Mouse (Mus musculus) frontal cortex, adult (tissue): Measurements from ENCODE around the gene Sltm.
"Not testable (repeated sequence)": the region's sequence is repeated elsewhere in the genome, so short reads cannot be mapped to it uniquely, and the experiment has no call there.

ENCODE experiments used
- ATAC-seq: cut with Nextera tagmentation; 2 replicates; pipeline ENCODE4 v1.9.2; 2017; ENCODE audit warnings: mild to moderate bottlenecking, moderate library complexity, mixed read lengths; ENCODE audit not compliant: low TSS enrichment

Gene Sltm

DNA sequence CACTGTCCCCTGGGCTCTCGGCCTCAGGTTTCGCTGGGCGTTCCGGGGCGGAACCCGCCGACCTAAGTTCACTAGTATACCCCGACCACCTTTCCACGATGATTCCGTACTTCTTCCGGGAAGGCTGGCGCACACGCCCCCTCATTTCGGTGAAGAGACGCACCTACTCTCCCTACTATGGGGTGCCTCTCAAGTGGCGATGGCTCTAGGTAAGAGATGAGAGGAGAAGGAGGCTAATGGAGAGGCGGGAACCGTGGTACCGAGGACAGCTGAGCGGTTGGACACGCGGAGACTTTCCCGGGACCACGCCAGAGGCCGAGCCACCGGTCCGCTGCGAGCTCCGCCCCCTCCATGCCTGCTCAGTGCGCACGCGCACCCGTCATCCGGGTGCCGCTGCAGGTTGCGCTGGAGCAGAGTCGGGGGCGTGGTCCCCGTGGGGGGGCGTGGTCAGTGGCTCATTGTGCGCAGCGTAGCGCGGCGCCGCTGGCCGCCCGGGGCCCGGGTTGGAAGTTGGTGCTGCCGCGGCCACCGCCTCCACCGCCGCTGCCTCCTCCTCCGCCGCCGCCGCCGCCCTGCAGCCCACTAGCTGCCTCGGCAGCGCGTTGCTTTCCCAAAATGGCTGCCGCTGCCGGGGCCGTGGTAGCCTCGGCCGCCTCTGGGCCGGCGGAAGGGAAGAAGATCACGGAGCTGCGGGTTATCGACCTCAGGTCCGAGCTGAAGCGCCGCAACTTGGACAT is at the start of gene Sltm:
Gene Sltm, plus strand, starts transcription at position 450 of the 737 bp plus-strand sequence.
- peak; percentile 95 for ATAC-seq

GRCm38 (mm10) chr9:70493038-70493437 is 49.5 kb upstream of the Sltm start:
- no peak for ATAC-seq

DNA sequence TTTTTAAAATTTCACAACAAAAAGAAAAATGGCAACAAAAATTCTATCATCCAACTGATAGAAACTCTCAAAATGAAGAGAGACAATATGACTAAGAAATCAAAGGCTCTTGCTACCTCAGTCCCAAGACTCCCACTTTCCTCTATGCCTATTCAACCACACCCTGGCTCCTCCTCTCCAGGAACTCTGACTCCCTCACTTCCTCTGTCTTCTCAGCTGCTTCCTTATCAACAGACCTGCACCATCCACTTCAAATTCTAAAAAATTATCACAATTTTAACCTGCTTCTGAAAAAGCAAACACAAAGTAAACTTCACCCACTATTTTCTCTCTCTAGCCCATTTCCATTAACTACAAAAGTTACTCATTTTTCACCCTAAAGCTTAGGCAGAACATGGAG is 45.6 kb upstream of the Sltm start:
- no peak for ATAC-seq

GRCm38 (mm10) chr9:70502284-70503014 is 40.1 kb upstream of the Sltm start:
- no peak for ATAC-seq

- ATAC-seq: peak; percentile 36; the same call in 1 of the 2 replicates
Measured at GRCm38 (mm10) chr9:70503015-70503603, 39.4 kb upstream of the Sltm start.

DNA sequence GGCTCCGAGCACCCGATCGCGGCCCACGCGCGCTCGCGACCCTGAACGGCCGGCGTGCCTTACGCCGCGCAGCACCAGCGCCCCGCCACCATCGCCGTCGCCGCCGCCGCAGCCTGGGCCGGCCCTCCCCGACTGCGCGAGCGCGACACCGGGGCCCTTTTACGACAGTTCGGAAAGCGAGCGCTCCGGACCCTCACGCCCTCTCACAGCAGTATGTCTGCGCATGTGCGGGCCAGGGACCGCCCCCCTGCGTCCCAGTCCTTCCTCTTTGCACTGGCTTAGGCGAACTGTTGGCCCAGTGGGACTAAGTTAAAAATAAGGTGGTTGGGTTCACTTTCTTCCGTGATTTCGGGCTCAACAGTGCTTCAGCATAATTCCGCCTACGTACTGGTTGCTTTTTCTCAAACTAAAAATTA is 38.9 kb upstream of the Sltm start, which contains the start of gene Rnf111:
Gene Rnf111, minus strand, starts transcription at position 100 of the 416 bp plus-strand sequence.
- peak; percentile 98 for ATAC-seq

DNA sequence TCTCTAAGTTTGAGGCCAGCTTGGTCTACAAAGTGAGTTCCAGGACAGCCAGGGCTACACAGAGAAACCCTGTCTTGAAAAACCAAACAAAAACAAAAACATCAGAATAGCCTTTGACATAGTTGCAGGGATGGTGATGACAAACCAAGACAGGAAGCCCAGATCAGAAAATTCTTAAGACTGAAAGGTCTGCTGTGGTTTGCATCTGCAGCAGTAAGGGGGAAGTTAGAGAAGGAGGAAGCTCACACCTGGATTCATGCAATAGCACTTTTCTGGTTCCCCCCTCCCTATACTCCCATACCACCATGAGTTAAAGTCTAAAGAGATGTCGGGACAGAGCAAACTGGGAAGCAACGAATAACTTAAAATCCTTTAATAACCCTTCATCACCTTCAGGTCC is 36.4 kb upstream of the Sltm start:
- ATAC-seq: no peak

GRCm38 (mm10) chr9:70506787-70507186 is 35.8 kb upstream of the Sltm start:
- no peak for ATAC-seq

DNA sequence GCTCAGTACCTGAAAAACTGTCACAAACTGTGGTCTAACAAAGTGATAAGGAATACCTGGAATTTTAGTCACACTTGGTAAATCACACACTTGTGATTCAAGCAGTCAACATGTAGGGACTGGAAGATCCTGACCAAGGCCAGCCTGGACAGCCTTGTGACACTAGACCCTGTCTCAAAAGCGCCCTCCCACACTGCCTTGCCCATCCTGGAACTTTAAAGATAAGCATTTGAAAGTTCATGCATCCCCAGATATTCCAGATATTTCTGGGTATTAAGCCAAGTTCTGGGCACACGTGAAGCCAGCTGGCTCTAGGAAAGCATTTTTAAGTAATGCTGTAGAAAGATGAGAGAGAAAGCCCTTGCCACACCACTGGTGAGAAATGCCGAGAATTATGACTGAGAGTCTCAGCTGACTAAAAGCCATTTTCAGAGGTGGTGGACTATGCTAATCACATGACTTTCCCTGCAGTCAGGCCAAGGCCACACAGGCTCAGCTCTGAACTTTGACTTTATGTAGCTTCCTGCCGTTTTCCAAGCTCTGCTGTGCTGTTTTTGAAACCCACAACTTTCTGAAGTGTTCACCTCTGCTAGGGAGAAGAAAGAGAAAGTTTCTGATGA is 32.5 kb upstream of the Sltm start:
- ATAC-seq: no peak

DNA sequence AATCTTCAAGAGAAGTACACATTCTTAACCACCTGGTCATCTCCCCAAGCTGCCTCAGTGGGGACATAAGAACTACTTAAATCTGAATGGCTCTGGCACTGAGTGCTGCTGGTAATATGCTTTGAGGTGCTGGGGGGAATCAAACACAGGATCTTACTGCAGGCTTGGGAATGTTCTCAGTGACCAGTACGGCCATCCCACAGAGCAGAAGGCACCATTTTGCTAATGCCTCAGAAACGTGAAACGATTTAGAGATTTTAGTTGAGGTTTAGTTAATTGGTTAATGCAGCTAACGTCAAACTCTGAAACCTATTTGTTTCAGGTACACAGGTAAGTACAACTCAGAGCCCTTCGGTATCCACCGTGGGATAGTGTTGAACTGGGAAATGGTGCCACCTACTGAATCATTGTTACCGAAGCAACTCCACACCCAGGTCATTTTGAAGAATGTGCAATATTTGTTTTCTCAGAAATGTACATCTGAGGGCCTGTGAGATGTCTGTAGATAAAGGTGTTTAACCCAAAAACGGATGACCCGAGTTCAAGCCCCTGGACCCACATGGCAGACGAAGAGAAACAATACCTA is 31.5 kb upstream of the Sltm start:
- ATAC-seq: no peak

GRCm38 (mm10) chr9:70511681-70512080 is 30.9 kb upstream of the Sltm start:
- no peak for ATAC-seq

DNA sequence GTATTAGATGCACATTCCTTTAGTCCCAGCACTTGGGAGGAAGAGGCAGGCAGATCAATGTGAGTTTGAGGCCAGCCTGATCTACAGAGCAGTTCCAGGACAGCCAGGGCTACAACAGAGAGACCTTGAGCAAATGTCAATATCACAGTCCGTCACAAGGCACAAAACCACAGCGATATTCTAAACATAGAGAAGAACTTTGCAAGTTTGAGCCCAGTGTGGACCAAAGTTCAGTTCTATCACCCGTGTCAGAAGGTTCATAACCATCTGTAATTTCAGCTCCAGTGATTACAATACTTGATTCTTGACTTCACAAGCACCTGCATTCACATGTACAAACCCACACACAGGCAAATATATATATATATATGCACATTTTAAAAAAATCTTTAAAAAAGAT is 21.9 kb upstream of the Sltm start:
- no peak for ATAC-seq

DNA sequence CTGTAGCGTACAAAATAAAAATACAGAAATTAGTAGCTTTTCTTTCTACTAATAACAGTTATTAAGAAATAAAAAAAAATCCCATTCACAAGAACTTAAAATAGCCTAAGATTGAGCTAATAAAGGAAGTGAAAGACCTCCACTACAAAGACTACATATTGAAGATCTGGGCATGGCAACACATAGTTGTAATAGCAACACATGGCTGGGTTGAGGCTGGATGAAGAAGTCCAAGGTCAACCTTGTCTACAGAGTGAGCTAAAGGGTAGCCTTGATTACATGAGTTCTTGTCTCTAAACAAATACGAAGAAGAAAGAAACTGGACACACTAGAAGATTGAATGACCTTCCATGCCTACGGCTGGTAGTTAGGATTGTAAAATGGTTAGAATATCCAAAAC is 18.7 kb upstream of the Sltm start:
- no peak for ATAC-seq

DNA sequence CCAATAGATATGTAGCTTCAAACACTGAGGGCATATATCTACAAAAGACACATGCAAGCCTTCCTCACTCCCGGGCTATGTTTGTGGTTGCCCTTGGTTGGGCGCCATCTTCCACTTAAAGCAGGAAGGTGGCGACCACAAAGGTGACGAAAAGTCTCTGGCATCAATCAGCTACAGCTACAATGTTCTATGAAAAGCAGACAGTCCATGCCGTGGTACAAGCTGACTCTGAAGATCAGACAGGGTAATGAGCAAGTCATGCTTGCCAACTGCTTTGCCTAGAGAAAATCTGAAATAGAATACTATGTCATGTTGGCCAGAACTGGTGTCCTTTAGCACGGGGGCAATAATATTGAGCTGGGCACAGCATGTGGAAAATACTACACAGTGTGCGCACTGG is 18.2 kb upstream of the Sltm start:
- no peak for ATAC-seq

DNA sequence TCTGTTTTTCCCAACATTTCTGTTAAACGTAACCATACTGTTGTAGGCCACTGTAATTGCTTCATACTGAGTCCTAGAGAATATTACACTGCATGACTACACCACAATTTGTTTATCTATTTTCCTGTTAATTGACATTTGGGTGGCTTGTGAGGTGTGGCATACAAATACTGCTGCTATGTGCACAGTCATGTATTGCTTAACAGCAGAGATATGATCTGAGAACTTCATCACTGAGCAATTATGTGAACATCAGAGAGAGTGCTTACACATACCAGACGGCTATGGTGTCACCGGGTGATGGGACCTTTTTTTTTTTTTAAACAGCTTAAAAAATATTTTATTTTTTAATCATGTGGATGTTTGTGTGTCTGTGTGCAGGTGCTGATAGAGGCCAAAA is 9.2 kb upstream of the Sltm start:
- ATAC-seq: no peak

GRCm38 (mm10) chr9:70541584-70541983 is 970 bp upstream of the Sltm start:
- ATAC-seq: no peak

GRCm38 (mm10) chr9:70543048-70543880 is 710 bp downstream of the Sltm start:
- peak; percentile 75 for ATAC-seq

DNA sequence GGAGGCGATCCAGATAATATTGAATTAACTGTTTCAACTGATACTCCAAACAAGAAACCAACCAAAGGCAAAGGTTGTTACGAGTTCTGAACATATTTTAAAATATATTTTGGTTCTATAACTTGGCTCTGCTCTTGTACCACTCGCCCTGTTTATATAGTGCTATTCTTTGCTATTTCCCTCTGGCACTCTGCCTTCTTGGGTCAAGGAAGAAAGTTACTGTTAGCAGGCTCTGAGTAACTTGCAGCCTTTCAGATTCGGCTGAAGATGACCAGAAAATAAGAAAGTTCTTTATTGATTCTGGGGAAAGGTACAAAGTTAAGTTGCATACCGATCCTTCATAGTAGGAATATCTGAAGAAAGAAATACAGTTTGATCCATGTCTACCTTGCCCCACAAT is 1.4 kb downstream of the Sltm start:
- ATAC-seq: no peak

DNA sequence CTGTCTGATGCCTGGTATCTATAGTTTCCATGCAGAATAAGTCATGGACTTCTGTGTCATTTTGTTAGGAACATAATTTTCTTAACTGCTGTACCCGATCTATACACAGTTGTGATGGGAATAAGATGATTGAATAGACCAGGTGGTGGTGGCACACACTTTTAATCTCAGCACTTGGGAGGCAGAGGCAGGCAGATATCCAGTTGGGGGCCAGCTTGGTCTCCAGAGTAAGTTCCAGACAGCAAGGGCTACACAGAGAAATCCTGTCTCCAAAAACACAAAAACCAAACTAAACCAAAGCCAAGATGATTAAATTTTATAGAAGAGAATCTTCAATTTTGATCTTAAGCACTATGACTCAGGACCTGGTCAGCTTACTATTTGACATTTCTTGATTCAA is 2.3 kb downstream of the Sltm start:
- ATAC-seq: no peak

GRCm38 (mm10) chr9:70546576-70546975 is 4.0 kb downstream of the Sltm start:
- not testable (repeated sequence) for ATAC-seq

GRCm38 (mm10) chr9:70548304-70548703 is 5.8 kb downstream of the Sltm start:
- ATAC-seq: peak; percentile 67; the same call in 1 of the 2 replicates
